Mouse (Mus musculus) lung, embryonic 14.5 days (tissue): Measurements from ENCODE around the gene Slc44a5. TPM values are rescaled to one million over a fixed set of nuclear protein-coding genes. Genes with fewer than 3 reads are reported as not detected.

Experiments used
- ATAC-seq: fragments of 200-750 bp; cut with Nextera tagmentation; 2 replicates; pipeline ENCODE4 v1.8.0; 2017; ENCODE audit warnings: mild to moderate bottlenecking, moderate TSS enrichment, moderate library complexity; ENCODE audit not compliant: insufficient read depth
- DNase-seq: peaks from one replicate; pipeline ENCODE4 v3.0.0-alpha.2; 2015
- H3K27ac ChIP-seq: fragments of 300-500 bp; sonication (generic); 2 replicates; pipeline ENCODE4 v1.5.1; 2014; ENCODE audit warnings: low read depth, mild to moderate bottlenecking, moderate library complexity
- H3K27me3 ChIP-seq: fragments of 300-500 bp; sonication (generic); 2 replicates; pipeline ENCODE4 v1.6.1; 2014; ENCODE audit warnings: low read length, control low read depth; ENCODE audit not compliant: insufficient read depth
- H3K36me3 ChIP-seq: fragments of 300-500 bp; sonication (generic); 2 replicates; pipeline ENCODE4 v1.6.1; 2014; ENCODE audit warnings: control low read depth; ENCODE audit not compliant: insufficient read depth
- H3K4me1 ChIP-seq: fragments of 300-500 bp; sonication (generic); 2 replicates; pipeline ENCODE4 v1.6.1; 2014; ENCODE audit warnings: antibody characterized with exemption, control low read depth; ENCODE audit not compliant: insufficient read depth
- H3K4me2 ChIP-seq: fragments of 300-500 bp; sonication (generic); 2 replicates; pipeline ENCODE4 v1.6.1; 2014; ENCODE audit warnings: mild to moderate bottlenecking
- H3K4me3 ChIP-seq: fragments of 300-500 bp; sonication (generic); 2 replicates; pipeline ENCODE4 v1.5.1; 2014; ENCODE audit warnings: low read depth, low read length
- H3K9ac ChIP-seq: fragments of 300-500 bp; sonication (generic); 2 replicates; pipeline ENCODE4 v1.6.1; 2014
- H3K9me3 ChIP-seq: fragments of 300-500 bp; sonication (generic); 2 replicates; pipeline ENCODE4 v1.6.1; 2016; ENCODE audit warnings: low read depth, low read length, control low read depth
- CTCF ChIP-seq: IDR thresholded peaks from 2 replicates; pipeline ENCODE4 v1.5.1; 2016; ENCODE audit warnings: antibody characterized with exemption, low read depth
- WGBS: fragments of 180-500 bp; shearing (Covaris S2); extraction: QIAGEN DNeasy Blood & Tissue Kit; methylation state at CpG from one replicate; pipeline ENCODE4 v1.1.7; 2014; 5-methylcytosine and 5-hydroxymethylcytosine counted together
- polyA plus RNA-seq: library from polyadenylated mRNA; unstranded; fragments of >200 nt; fragmentation: Nextera tagmentation; extraction: Ambion mirVana; gene quantifications from 2 replicates; pipeline ENCODE4 v1.2.1, GENCODE M21; 2014

Gene Slc44a5
- polyA plus RNA-seq, 1 experiment from 2014 or later: 0.29 TPM

DNA sequence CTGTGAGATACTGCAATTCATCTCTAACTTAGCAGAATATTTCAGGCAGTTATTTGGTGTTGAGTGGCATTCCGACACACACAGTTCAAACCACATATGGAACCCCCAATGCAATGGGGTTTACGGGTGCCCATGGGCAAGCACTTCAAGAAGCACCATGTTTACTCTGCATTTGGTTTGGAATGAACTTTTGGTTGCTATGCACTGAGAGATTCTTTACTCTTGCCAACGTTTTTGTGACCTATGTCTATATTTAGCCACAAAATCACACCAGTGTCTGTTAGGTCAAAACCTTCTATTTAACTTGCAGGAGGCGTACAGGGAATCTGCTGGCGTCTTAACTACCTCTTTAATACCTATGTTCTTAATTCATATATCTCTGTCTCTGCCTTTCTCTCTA lies 137.3 kb downstream of the Slc44a5 start:
- no peak for TF ChIP-seq CTCF
- Histone ChIP-seq H3K4me1 (no peaks in the 10 kb centered on the region), H3K4me2 (no peak overlapping the region), H3K27me3 (no peaks in the 10 kb centered on the region), H3K9me3 (no peaks in the 10 kb centered on the region), H3K4me3 (no peak overlapping the region), H3K36me3 (no peaks in the 10 kb centered on the region), H3K9ac (no peak overlapping the region), H3K27ac (no peak overlapping the region)
- 59% methylated on average over 5 of the region's 5 CpGs for WGBS
- no peak for ATAC-seq
- no peak for DNase-seq

GRCm38 (mm10) chr3:154111221-154111620 lies 138.0 kb downstream of the Slc44a5 start:
- no peak overlapping the region for H3K4me2 ChIP-seq
- H3K4me3 ChIP-seq: no peak overlapping the region
- peak; percentile 63 for DNase-seq
- H3K9me3 ChIP-seq: no peaks in the 10 kb centered on the region
- no peak for TF ChIP-seq CTCF
- no peak for ATAC-seq
- H3K27ac ChIP-seq: no peak overlapping the region
- 32% methylated on average over 5 of the region's 5 CpGs for WGBS
- H3K27me3 ChIP-seq: no peaks in the 10 kb centered on the region
- no peaks in the 10 kb centered on the region for H3K36me3 ChIP-seq
- no peak overlapping the region for H3K9ac ChIP-seq
- no peaks in the 10 kb centered on the region for H3K4me1 ChIP-seq

GRCm38 (mm10) chr3:154114991-154115390 lies 141.8 kb downstream of the Slc44a5 start:
- H3K4me3 ChIP-seq: no peak overlapping the region
- DNase-seq: no peak
- ATAC-seq: no peak
- no peaks in the 10 kb centered on the region for H3K4me1 ChIP-seq
- H3K9ac ChIP-seq: no peak overlapping the region
- no peaks in the 10 kb centered on the region for H3K9me3 ChIP-seq
- H3K4me2 ChIP-seq: no peak overlapping the region
- H3K36me3 ChIP-seq: no peaks in the 10 kb centered on the region
- no peak for TF ChIP-seq CTCF
- H3K27me3 ChIP-seq: no peaks in the 10 kb centered on the region
- H3K27ac ChIP-seq: no peak overlapping the region
- 70% methylated on average over 9 of the region's 9 CpGs for WGBS

DNA sequence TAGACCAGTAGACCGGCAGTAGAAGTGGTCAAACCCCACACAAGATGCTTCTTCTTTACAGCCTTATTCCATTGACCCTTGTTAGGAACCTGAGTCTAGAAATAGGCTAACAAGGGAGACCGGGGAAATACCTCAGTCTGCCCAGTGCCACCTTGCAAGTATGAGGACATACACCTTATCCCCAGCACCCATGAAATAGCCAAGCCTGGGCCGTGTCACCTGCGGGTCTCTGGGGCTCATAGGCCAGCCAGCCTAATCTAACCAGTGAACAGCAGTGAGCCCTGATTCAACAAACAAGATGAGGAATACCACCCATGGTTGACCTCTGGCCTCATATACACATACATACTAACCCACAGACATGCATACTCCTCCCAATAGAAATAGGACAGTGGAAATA lies 142.2 kb downstream of the Slc44a5 start:
- DNase-seq (no peak), ATAC-seq (no peak)
- WGBS: 85% methylated on average over 4 of the region's 4 CpGs
- no peak overlapping the region for H3K4me3 ChIP-seq
- no peak for TF ChIP-seq CTCF
- H3K9ac ChIP-seq: no peak overlapping the region
- no peaks in the 10 kb centered on the region for H3K9me3 ChIP-seq
- H3K27ac ChIP-seq: no peak overlapping the region
- H3K36me3 ChIP-seq: no peaks in the 10 kb centered on the region
- H3K4me2 ChIP-seq: no peak overlapping the region
- H3K4me1 ChIP-seq: no peaks in the 10 kb centered on the region
- no peaks in the 10 kb centered on the region for H3K27me3 ChIP-seq

DNA sequence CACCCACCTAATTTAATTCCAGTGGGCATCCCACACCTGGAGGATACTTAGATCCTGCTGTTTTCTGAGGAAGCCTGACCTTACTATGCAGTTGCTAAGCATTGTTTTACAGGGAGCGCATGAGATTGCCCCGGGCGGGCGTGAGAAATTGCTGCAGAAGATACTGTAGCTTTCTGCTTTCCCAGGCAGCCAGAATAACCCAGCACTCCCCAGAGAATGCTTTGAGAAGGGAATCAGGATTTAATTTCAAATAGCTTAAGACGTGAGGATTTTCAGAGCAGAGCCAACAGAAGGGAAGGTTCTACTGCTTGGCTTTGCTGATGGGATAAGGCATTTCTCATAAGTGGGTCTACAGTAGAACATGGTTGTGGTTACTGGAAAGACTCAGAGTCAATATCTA lies 142.8 kb downstream of the Slc44a5 start:
- no peak for TF ChIP-seq CTCF
- H3K4me1 ChIP-seq: no peaks in the 10 kb centered on the region
- no peak overlapping the region for H3K27ac ChIP-seq
- no peak for DNase-seq
- no peak overlapping the region for H3K4me2 ChIP-seq
- H3K9me3 ChIP-seq: no peaks in the 10 kb centered on the region
- no peak for ATAC-seq
- no peaks in the 10 kb centered on the region for H3K36me3 ChIP-seq
- no peak overlapping the region for H3K4me3 ChIP-seq
- no peaks in the 10 kb centered on the region for H3K27me3 ChIP-seq
- no peak overlapping the region for H3K9ac ChIP-seq
- WGBS: 88% methylated on average over 5 of the region's 5 CpGs

DNA sequence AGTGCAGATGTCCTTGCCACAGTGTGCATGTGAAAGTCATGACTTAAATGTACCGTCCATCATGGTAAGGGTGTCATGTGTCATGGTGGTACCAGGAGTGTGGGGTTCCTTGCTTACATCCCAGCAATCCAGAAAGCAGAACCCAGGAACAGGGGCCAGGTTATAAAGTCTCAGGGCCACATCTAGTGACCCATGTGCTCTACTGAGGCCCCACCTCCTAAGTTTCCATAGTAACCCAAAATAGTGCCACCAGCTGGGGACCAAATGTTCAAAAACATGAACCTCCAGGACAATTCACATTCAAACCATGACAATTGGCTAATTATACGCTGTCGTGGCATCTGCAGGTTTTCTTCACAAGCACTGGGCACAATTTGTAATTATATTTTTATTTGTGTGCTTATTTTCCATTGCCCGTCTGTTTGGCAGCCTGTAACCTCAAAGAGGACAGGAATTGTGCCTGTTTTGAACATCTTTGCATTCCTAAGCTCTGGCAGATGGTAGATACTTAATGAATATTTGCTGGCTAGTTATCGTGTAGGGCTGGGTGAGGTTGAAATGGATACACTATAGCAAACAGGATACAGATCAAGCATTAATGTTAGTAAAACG lies 145.9 kb downstream of the Slc44a5 start:
- ATAC-seq (no peak), DNase-seq (no peak)
- H3K27ac ChIP-seq: no peak overlapping the region
- no peaks in the 10 kb centered on the region for H3K27me3 ChIP-seq
- H3K36me3 ChIP-seq: no peaks in the 10 kb centered on the region
- H3K4me1 ChIP-seq: no peaks in the 10 kb centered on the region
- TF ChIP-seq CTCF: no peak
- H3K4me3 ChIP-seq: no peak overlapping the region
- H3K4me2 ChIP-seq: no peak overlapping the region
- H3K9ac ChIP-seq: no peak overlapping the region
- no peaks in the 10 kb centered on the region for H3K9me3 ChIP-seq
- 70% methylated on average over 6 of the region's 6 CpGs for WGBS

DNA sequence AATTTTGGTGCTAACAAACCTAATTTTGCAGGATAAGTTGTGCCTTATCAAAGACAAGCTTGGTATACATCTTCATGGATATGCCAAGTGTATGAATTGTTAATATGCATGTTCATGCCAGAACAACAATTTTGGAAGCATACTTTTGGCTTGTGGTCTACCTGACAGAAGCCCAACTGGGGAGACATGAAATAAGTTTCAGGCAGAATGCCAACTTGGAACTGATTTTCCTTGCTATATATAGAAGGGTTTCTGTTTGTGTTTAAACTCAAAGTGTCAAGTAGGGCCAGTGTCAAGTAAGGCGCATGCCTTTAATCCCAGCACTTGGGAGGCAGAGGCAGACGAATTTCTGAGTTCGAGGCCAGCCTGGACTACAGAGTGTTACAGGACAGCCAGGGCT lies 149.3 kb downstream of the Slc44a5 start:
- no peak overlapping the region for H3K4me3 ChIP-seq
- WGBS: 69% methylated on average over 3 of the region's 3 CpGs
- H3K27ac ChIP-seq: no peak overlapping the region
- no peak for TF ChIP-seq CTCF
- H3K27me3 ChIP-seq: no peaks in the 10 kb centered on the region
- no peak overlapping the region for H3K9ac ChIP-seq
- H3K4me2 ChIP-seq: no peak overlapping the region
- DNase-seq (peak; percentile 15), ATAC-seq (no peak)
- H3K9me3 ChIP-seq: no peaks in the 10 kb centered on the region
- no peaks in the 10 kb centered on the region for H3K4me1 ChIP-seq
- H3K36me3 ChIP-seq: no peaks in the 10 kb centered on the region
